Mouse (Mus musculus) olfactory bulb, adult 2 months (tissue): ENCODE measurements around the gene Dlx2. TPM values are rescaled to one million over a fixed set of nuclear protein-coding genes. Genes with fewer than 3 reads are reported as not detected.
A peak's percentile ranks its signal among the peaks of the same experiment; 100 is the strongest.

Experiments
- H3K27ac ChIP-seq: fragments of 200-500 bp; 2 replicates; pipeline ENCODE4 v1.5.1; 2012; ENCODE audit warnings: low read depth, low read length; ENCODE audit not compliant: insufficient read depth
- H3K4me1 ChIP-seq: fragments of 200-500 bp; 2 replicates; pipeline ENCODE4 v1.6.1; 2012; ENCODE audit warnings: low read length; ENCODE audit not compliant: control insufficient read depth, insufficient read depth
- H3K4me3 ChIP-seq: fragments of 200-500 bp; 2 replicates; pipeline ENCODE4 v1.5.1; 2012; ENCODE audit warnings: mild to moderate bottlenecking, low read depth, low read length, moderate library complexity; ENCODE audit not compliant: insufficient read depth
- CTCF ChIP-seq: fragments of 200-500 bp; IDR thresholded peaks from 2 replicates; pipeline ENCODE4 v1.5.1; 2012; ENCODE audit warnings: low read depth, mild to moderate bottlenecking, low read length, moderate library complexity; ENCODE audit not compliant: insufficient read depth
- POLR2A ChIP-seq: fragments of 200-500 bp; IDR thresholded peaks from 2 replicates; pipeline ENCODE4 v1.6.1; 2012; ENCODE audit warnings: mild to moderate bottlenecking, low read depth, low read length, moderate library complexity; ENCODE audit not compliant: insufficient read depth
- WGBS: fragments of 180-500 bp; shearing (Covaris S2); methylation state at CpG from one replicate; pipeline ENCODE4 v1.1.7; 2018; 5-methylcytosine and 5-hydroxymethylcytosine counted together
- polyA plus RNA-seq: library from polyadenylated mRNA; stranded (reverse); fragments of >200 nt; gene quantifications from 2 replicates; pipeline ENCODE4 v1.2.4, GENCODE M21; 2012; ENCODE audit warnings: low replicate concordance; ENCODE audit not compliant: missing spikeins, insufficient read depth, insufficient read length

Gene Dlx2
- polyA plus RNA-seq, 1 experiment: not detected

- TF ChIP-seq POLR2A (no peak), CTCF (no peak)
- 9% methylated on average over 11 of the region's 11 CpGs for WGBS
- H3K4me1 ChIP-seq: peaks cover 30% of the 10 kb centered on the region
- peak overlapping the region; percentile 100 for H3K27ac ChIP-seq
- peak overlapping the region; percentile 56 for H3K4me3 ChIP-seq
Measured at GRCm38 (mm10) chr2:71542227-71542815, 4.2 kb downstream of the Dlx2 start.

DNA sequence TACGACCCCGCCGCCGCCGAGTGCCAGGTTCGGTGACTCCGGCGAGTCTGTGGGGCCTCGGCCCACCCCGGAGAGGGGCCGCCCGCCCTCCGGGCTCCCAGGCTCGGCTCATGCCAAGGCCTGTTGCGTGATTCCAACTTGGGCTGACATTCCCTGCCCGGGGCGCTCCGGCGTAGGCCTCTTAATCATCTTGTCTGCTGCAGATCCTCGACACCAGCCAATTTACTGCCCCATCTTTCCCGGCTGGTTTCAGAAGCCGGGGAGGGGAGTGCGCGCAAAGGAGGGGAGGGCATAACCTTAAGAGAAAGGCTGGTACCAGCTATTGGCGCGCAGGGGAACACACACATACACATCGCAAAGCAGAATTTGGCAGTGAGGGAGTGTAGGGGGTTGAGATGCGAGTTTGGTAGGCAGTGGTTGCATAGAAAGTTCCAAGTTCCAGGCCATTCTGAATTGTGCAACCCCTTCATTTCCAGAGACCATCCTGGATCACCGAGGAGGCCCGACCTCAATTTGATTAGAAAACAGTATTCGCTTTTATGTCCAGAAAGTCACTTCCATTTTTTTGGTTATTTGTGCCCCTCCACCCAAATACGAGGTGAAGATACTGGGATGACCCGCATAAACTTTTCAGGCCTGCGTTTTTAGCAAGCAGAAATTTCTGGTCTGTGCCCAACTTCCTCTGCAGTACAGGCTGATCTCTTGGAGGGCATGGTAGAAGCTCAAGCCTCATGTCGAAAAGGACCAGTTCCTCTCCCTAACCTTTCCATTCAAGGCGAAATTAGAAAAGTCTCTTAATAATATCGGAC is 4.9 kb downstream of the Dlx2 start:
- 5% methylated on average over 37 of the region's 37 CpGs for WGBS
- H3K4me3 ChIP-seq: peak overlapping the region; percentile 40
- TF ChIP-seq POLR2A (no peak), CTCF (no peak)
- H3K4me1 ChIP-seq: peaks cover 28% of the 10 kb centered on the region
- peak overlapping the region; percentile 100 for H3K27ac ChIP-seq

DNA sequence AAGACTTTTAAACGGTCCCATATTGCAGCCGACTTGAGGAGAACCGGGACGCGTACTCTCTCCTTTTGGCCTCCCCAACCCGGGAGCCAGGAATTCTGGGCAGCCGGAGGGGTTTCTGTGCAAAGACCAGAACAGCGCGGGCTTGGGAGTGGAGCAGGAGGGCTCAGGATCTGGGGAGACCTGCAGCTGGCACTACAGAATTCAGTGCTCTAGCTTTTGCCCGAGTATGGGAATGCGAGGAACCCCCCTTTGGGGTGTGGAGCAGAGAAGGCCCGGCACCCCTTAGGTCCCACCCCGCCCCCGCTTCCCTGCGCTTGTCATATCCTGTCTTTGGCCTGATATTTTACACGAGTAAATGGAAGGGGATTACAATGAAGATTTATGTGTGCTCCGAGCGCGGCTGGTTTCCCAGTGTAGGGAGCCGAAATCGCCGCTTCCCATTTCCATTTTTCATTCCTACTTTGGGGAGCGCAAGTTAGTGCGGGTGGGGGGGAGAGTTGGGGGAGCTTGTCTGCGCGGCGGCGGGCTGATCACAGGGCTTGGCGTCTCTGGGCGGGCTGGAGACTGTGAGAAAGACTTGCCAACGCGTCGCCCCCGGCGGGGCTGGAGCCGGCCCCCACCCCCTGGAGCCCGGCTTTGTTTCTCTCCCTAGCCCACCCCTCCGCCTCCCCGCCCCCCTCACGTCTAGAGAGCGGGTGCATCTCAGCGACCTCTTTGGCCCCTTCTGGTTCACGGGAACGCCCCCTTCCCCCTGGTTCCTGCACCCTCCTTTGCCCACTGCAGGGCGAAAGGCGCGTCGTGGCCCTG is 5.7 kb downstream of the Dlx2 start:
- 1% methylated on average over 47 of the region's 48 CpGs for WGBS
- Histone ChIP-seq H3K4me3 (peak overlapping the region; percentile 40), H3K27ac (peak overlapping the region; percentile 100), H3K4me1 (peaks cover 28% of the 10 kb centered on the region)
- no peak for TF ChIP-seq POLR2A
- no peak for TF ChIP-seq CTCF

- peaks cover 13% of the 10 kb centered on the region for H3K4me1 ChIP-seq
- 1% methylated on average over 20 of the region's 20 CpGs for WGBS
- no peak for TF ChIP-seq POLR2A
- no peak for TF ChIP-seq CTCF
- peak overlapping the region; percentile 51 for H3K4me3 ChIP-seq
- H3K27ac ChIP-seq: peak overlapping the region; percentile 98
Measured at GRCm38 (mm10) chr2:71534242-71535052, 12.1 kb downstream of the Dlx2 start.

DNA sequence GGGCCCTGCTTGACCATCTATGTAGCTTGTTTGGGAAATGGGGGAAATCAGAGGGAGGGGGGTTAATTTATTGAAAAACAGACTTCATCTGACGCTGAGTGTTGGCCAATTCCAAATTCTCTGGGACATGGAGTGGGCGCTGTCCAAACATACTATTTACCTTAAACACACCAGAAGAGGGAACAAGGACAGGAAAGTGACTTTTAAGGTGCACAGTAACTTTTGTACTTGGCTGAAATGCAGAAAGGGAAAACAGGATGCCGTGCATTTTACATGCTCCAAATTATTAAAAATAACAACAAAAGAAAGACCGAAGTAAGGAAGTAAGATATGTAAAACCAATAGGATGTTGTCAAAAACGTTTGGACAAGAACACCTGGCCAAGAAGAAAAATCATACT is 13.5 kb downstream of the Dlx2 start:
- Histone ChIP-seq H3K27ac (peak overlapping the region; percentile 99), H3K4me3 (peak overlapping the region; percentile 56)
- 5% methylated on average over 5 of the region's 5 CpGs for WGBS

GRCm38 (mm10) chr2:71531990-71532970 is 14.3 kb downstream of the Dlx2 start:
- 2% methylated on average over 43 of the region's 43 CpGs for WGBS
- Histone ChIP-seq H3K27ac (peak overlapping the region; percentile 99), H3K4me3 (peak overlapping the region; percentile 56), H3K4me1 (peaks cover 5% of the 10 kb centered on the region; the same call in 1 of the 2 replicates)
- no peak for TF ChIP-seq CTCF
- no peak for TF ChIP-seq POLR2A

More for the DNA sequence above, 13.5 kb downstream of the Dlx2 start:
- no peak for TF ChIP-seq CTCF
- no peak for TF ChIP-seq POLR2A
- H3K4me1 ChIP-seq: peaks cover 4% of the 10 kb centered on the region; the same call in 1 of the 2 replicates

DNA sequence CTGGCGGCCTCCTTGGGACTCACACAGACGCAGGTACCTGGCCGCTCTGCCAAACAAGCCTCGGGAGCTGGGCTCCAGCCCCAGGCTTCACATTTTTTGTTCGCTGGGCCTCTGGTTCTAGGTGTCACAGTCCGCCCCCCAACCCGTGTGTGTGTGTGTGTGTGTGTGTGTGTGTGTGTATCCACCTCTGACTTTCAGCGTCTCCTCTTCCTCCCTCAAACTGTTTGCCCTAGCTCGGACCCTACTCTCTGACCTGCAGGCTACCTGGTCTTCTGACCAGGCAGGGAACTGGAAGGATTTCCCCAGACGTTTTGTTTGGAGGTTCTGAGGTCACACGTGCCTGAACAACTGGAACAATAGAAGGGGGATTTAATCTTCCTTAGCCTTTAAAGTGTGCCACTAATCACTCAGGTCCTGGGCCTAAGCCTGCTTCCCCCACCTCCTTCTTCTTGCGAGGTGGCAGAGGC is 15.4 kb downstream of the Dlx2 start:
- H3K27ac ChIP-seq: peak overlapping the region; percentile 99

More for the DNA sequence above, 15.4 kb downstream of the Dlx2 start:
- H3K4me1 ChIP-seq: peaks cover 11% of the 10 kb centered on the region; the same call in 1 of the 2 replicates
- H3K4me3 ChIP-seq: peak overlapping the region; percentile 56
- no peak for TF ChIP-seq POLR2A
- no peak for TF ChIP-seq CTCF
- WGBS: 4% methylated on average over 12 of the region's 12 CpGs
